Comparison of ENCODE assay signal across 27 mouse cellular contexts in genomic region chr2:19953028-19953427, GRCm38 (mm10). TPM values are rescaled to one million over a fixed set of nuclear protein-coding genes. Genes with fewer than 3 reads are reported as not detected.
DNase-seq lines count a peak whose midpoint lies in the region; ATAC-seq and TF ChIP-seq lines count a peak whose summit lies in the region.
"Had no signal": no experiment of that assay in that cellular context is flagged by ENCODE, and none has a peak within 500 bp of the region (broad histone marks: within the 10 kb centered on the region; RNA-seq: fewer than 3 reads in every experiment).

No protein-coding gene starts in this region.

- no peaks in the 10 kb centered on the region for H3K4me1 ChIP-seq in forebrain, embryonic 14.5 days (ENCODE audit: control insufficient read depth, insufficient read depth, low read length)
- no peaks in the 10 kb centered on the region for H3K4me1 ChIP-seq in forebrain, embryonic 10.5 days
- no peaks in the 10 kb centered on the region for H3K4me1 ChIP-seq in midbrain, embryonic 11.5 days (ENCODE audit: control insufficient read depth, insufficient read depth, low read length)
- H3K4me1 ChIP-seq in midbrain, embryonic 13.5 days (replicated peaks), result no peaks in the 10 kb centered on the region
- no peaks in the 10 kb centered on the region for H3K4me1 ChIP-seq in forebrain, embryonic 16.5 days (replicated peaks; ENCODE audit: control insufficient read depth, insufficient read depth, low read length)
- H3K4me1 ChIP-seq: heart, embryonic 12.5 days; heart, embryonic 15.5 days; hindbrain, embryonic 10.5 days; hindbrain, embryonic 13.5 days; intestine, embryonic 15.5 days had no signal

- 51% methylated on average over 2 of the region's 2 CpGs for WGBS in forebrain, embryonic 14.5 days
- WGBS in forebrain, embryonic 10.5 days, result 95% methylated on average over 2 of the region's 2 CpGs
- 43% methylated on average over 2 of the region's 2 CpGs for WGBS in midbrain, embryonic 11.5 days
- WGBS in midbrain, embryonic 13.5 days, result 37% methylated on average over 2 of the region's 2 CpGs
- WGBS in forebrain, embryonic 16.5 days, result 56% methylated on average over 2 of the region's 2 CpGs

- no peak overlapping the region for H3K4me3 ChIP-seq in forebrain, embryonic 14.5 days (ENCODE audit: low read depth, low read length)
- no peak overlapping the region for H3K4me3 ChIP-seq in forebrain, embryonic 10.5 days
- no peak overlapping the region for H3K4me3 ChIP-seq in midbrain, embryonic 11.5 days (ENCODE audit: low read depth, low read length)
- no peak overlapping the region for H3K4me3 ChIP-seq in midbrain, embryonic 13.5 days (replicated peaks)
- H3K4me3 ChIP-seq in forebrain, embryonic 16.5 days (replicated peaks; ENCODE audit: low read length), result no peak overlapping the region
- H3K4me3 ChIP-seq: heart, embryonic 12.5 days; heart, embryonic 15.5 days; hindbrain, embryonic 10.5 days; hindbrain, embryonic 13.5 days; intestine, embryonic 15.5 days had no signal

- no peak overlapping the region for H3K4me2 ChIP-seq in forebrain, embryonic 14.5 days (ENCODE audit: low read length)
- H3K4me2 ChIP-seq in midbrain, embryonic 11.5 days, result no peak overlapping the region
- H3K4me2 ChIP-seq in midbrain, embryonic 13.5 days (replicated peaks), result no peak overlapping the region
- no peak overlapping the region for H3K4me2 ChIP-seq in forebrain, embryonic 16.5 days (ENCODE audit: low read length)
- H3K4me2 ChIP-seq: heart, embryonic 12.5 days; heart, embryonic 15.5 days; hindbrain, embryonic 13.5 days; intestine, embryonic 15.5 days had no signal

- no peaks in the 10 kb centered on the region for H3K9me3 ChIP-seq in forebrain, embryonic 14.5 days (replicated peaks; ENCODE audit: control insufficient read depth, low read length)
- H3K9me3 ChIP-seq in forebrain, embryonic 10.5 days, result no peaks in the 10 kb centered on the region
- no peaks in the 10 kb centered on the region for H3K9me3 ChIP-seq in midbrain, embryonic 11.5 days (ENCODE audit: control insufficient read depth, low read length)
- H3K9me3 ChIP-seq in midbrain, embryonic 13.5 days, result no peaks in the 10 kb centered on the region
- no peaks in the 10 kb centered on the region for H3K9me3 ChIP-seq in forebrain, embryonic 16.5 days (ENCODE audit: control insufficient read depth, low read length)
- H3K9me3 ChIP-seq: G1E; heart, embryonic 12.5 days; heart, embryonic 15.5 days; hindbrain, embryonic 10.5 days; hindbrain, embryonic 13.5 days; intestine, embryonic 15.5 days had no signal

- H3K27ac ChIP-seq in forebrain, embryonic 14.5 days (ENCODE audit: low read depth, low read length), result no peak overlapping the region
- no peak overlapping the region for H3K27ac ChIP-seq in forebrain, embryonic 10.5 days
- no peak overlapping the region for H3K27ac ChIP-seq in midbrain, embryonic 11.5 days (ENCODE audit: low read depth, low read length)
- no peak overlapping the region for H3K27ac ChIP-seq in midbrain, embryonic 13.5 days
- no peak overlapping the region for H3K27ac ChIP-seq in forebrain, embryonic 16.5 days (ENCODE audit: low read length)
- H3K27ac ChIP-seq: heart, embryonic 15.5 days; hindbrain, embryonic 10.5 days; hindbrain, embryonic 13.5 days; intestine, embryonic 15.5 days had no signal

- no peak for TF ChIP-seq POLR2A in brain, embryonic 14.5 days (IDR thresholded peaks at IDR 0.05; ENCODE audit: borderline replicate concordance, extremely low read depth, insufficient read depth, insufficient read length, poor library complexity, severe bottlenecking)

- H3K27me3 ChIP-seq in forebrain, embryonic 14.5 days (replicated peaks; ENCODE audit: control insufficient read depth, insufficient read depth, low read length), result no peaks in the 10 kb centered on the region
- H3K27me3 ChIP-seq in forebrain, embryonic 10.5 days (ENCODE audit: poor library complexity, severe bottlenecking), result no peaks in the 10 kb centered on the region
- no peaks in the 10 kb centered on the region for H3K27me3 ChIP-seq in midbrain, embryonic 11.5 days (ENCODE audit: control insufficient read depth, insufficient read depth, low read length)
- H3K27me3 ChIP-seq in midbrain, embryonic 13.5 days, result no peaks in the 10 kb centered on the region
- no peaks in the 10 kb centered on the region for H3K27me3 ChIP-seq in forebrain, embryonic 16.5 days (replicated peaks; ENCODE audit: control insufficient read depth, insufficient read depth, low read length)
- H3K27me3 ChIP-seq: CH12.LX; heart, embryonic 12.5 days; heart, embryonic 15.5 days; hindbrain, embryonic 13.5 days; intestine, embryonic 15.5 days had no signal

- peak; percentile 15 for DNase-seq in forebrain, embryonic 14.5 days (ENCODE audit: low spot score)
- no peak for DNase-seq in forebrain, embryonic 10.5 days (ENCODE audit: extremely low spot score, low spot score)
- DNase-seq in midbrain, embryonic 11.5 days (ENCODE audit: low spot score, missing footprints), result no peak
- DNase-seq in brain, embryonic 14.5 days (ENCODE audit: low read depth), result peak; percentile 20
- no peak for DNase-seq in layer of hippocampus, adult 8-10 months (ENCODE audit: low spot score in 2 of 2)
- DNase-seq: adrenal gland, postnatal 10 days; adrenal gland, postnatal 36 days; B cell, adult 2 months; cerebellum, adult 11-12 months; cerebellum, adult 8-10 months; cerebellum, postnatal 10 days; cerebellum, postnatal 36 days; gastrocnemius, postnatal 25 days; heart, adult 18-20 months; heart, postnatal 10 days; heart, postnatal 36 days had no signal

- no peak for ATAC-seq in forebrain, embryonic 14.5 days
- ATAC-seq in midbrain, embryonic 11.5 days (ENCODE audit: low FRiP score), result peak; percentile 50; the same call in 1 of the 2 replicates
- no peak for ATAC-seq in midbrain, embryonic 13.5 days
- ATAC-seq in forebrain, embryonic 16.5 days, result peak; percentile 77
- ATAC-seq: hindbrain, embryonic 16.5 days; intestine, embryonic 15.5 days; Patski had no signal

- H3K9ac ChIP-seq in forebrain, embryonic 14.5 days (ENCODE audit: low read length), result no peak overlapping the region
- H3K9ac ChIP-seq in midbrain, embryonic 11.5 days (ENCODE audit: low read length), result no peak overlapping the region
- no peak overlapping the region for H3K9ac ChIP-seq in midbrain, embryonic 13.5 days (replicated peaks)
- H3K9ac ChIP-seq in forebrain, embryonic 16.5 days (replicated peaks; ENCODE audit: low read depth, low read length), result no peak overlapping the region
- H3K9ac ChIP-seq: heart, embryonic 12.5 days; heart, embryonic 15.5 days; hindbrain, embryonic 13.5 days; intestine, embryonic 15.5 days had no signal

- TF ChIP-seq CTCF in brain, embryonic 14.5 days (IDR thresholded peaks at IDR 0.05; ENCODE audit: borderline replicate concordance, extremely low read depth, insufficient read depth, insufficient read length), result no peak

- H3K36me3 ChIP-seq in forebrain, embryonic 14.5 days (ENCODE audit: control insufficient read depth, insufficient read depth, low read length), result no peaks in the 10 kb centered on the region
- no peaks in the 10 kb centered on the region for H3K36me3 ChIP-seq in forebrain, embryonic 10.5 days (replicated peaks)
- H3K36me3 ChIP-seq in midbrain, embryonic 11.5 days (ENCODE audit: control insufficient read depth, insufficient read depth, low read length), result no peaks in the 10 kb centered on the region
- no peaks in the 10 kb centered on the region for H3K36me3 ChIP-seq in midbrain, embryonic 13.5 days
- H3K36me3 ChIP-seq in forebrain, embryonic 16.5 days (ENCODE audit: control insufficient read depth, insufficient read depth), result no peaks in the 10 kb centered on the region
- H3K36me3 ChIP-seq: G1E; heart, embryonic 12.5 days; heart, embryonic 15.5 days; hindbrain, embryonic 10.5 days; hindbrain, embryonic 13.5 days; intestine, embryonic 15.5 days had no signal

RNA-seq across cellular contexts. Expression of gene Etl4, which starts 43.4 kb away (rescaled TPM):
- polyA plus RNA-seq in forebrain, embryonic 14.5 days (2014; fragmentation: Nextera tagmentation; extraction: Ambion mirVana), result 13.6 and 14.7 TPM in 2 replicates
- 20.0 and 21.3 TPM in 2 replicates for polyA plus RNA-seq in forebrain, embryonic 10.5 days (2016; fragmentation: Nextera tagmentation; extraction: Ambion mirVana)
- polyA plus RNA-seq in midbrain, embryonic 11.5 days (2014; fragmentation: Nextera tagmentation; extraction: Ambion mirVana), result 14.3 and 15.3 TPM in 2 replicates
- 3.4 and 3.8 TPM in 2 replicates for polyA plus RNA-seq in midbrain, embryonic 13.5 days (2015; fragmentation: Nextera tagmentation; extraction: Ambion mirVana)
- polyA plus RNA-seq in brain, embryonic 14.5 days (2012; rRNA removed), result 12.3 and 24.2 TPM in 2 replicates
- 13.7 and 16.5 TPM in 2 replicates for polyA plus RNA-seq in forebrain, embryonic 16.5 days (2015; fragmentation: Nextera tagmentation; extraction: Ambion mirVana)
- 10 to 100 TPM; 83.0 to 91.4 (median 88.6) TPM for total RNA-seq in layer of hippocampus, adult 8-10 months (2022)
- polyA plus RNA-seq: G1E had no signal

Comparison
In these comparisons a context has a peak if more than half of its experiments do, and no peak if none do; other contexts are left out.
1. ATAC-seq: peak in midbrain, embryonic 11.5 days (single experiment) and forebrain, embryonic 16.5 days (single experiment); none in forebrain, embryonic 14.5 days (single experiment) and midbrain, embryonic 13.5 days (single experiment).
2. DNase-seq: peak in forebrain, embryonic 14.5 days (single experiment) and brain, embryonic 14.5 days (single experiment); none in forebrain, embryonic 10.5 days (single experiment), midbrain, embryonic 11.5 days (single experiment) and layer of hippocampus, adult 8-10 months (0 of 2).